Mouse (Mus musculus): Measurements from ENCODE around the gene Lmo7.

- TF ChIP-seq POLR2A (IDR thresholded peaks at IDR 0.05; ENCODE audit: control insufficient read depth, low read depth, low read length) (no peak), CTCF (IDR thresholded peaks at IDR 0.05; ENCODE audit: control insufficient read depth, insufficient read depth, insufficient replicate concordance, low read depth, low read length) (no peak)
Measured at GRCm38 (mm10) chr14:101747811-101748210, 18.1 kb downstream of the Lmo7 start.
